Mouse (Mus musculus) granulocyte monocyte progenitor cell, adult 5-6 weeks (primary cell): ENCODE results near the gene Cbx2. TPM values are rescaled to one million over a fixed set of nuclear protein-coding genes. Genes with fewer than 3 reads are reported as not detected.
A peak's percentile ranks its signal among the peaks of the same experiment; 100 is the strongest.

ENCODE experiments used
- ATAC-seq: replicated peaks from 2 replicates; pipeline ENCODE4 v1.8.0; 2016; ENCODE audit warnings: mild to moderate bottlenecking, moderate TSS enrichment, inconsistent platforms; ENCODE audit not compliant: poor library complexity, severe bottlenecking
- total RNA-seq, 2 experiments: library from RNA; stranded (forward) in 1 of 2; stranded (reverse) in 1 of 2; fragments of 200-712, 200-1000 nt in 1 of 2; fragments of >200 nt in 1 of 2; fragmentation: Nextera tagmentation in 1 of 2; gene quantifications; 2 replicates each; pipeline ENCODE4 v1.2.3; 2014 to 2017

Gene Cbx2
- 0.88 and 5.0 TPM in 2 replicates for total RNA-seq (2014; fragmentation: Nextera tagmentation)
- total RNA-seq (2017): 2.1 and 2.6 TPM in 2 replicates

DNA sequence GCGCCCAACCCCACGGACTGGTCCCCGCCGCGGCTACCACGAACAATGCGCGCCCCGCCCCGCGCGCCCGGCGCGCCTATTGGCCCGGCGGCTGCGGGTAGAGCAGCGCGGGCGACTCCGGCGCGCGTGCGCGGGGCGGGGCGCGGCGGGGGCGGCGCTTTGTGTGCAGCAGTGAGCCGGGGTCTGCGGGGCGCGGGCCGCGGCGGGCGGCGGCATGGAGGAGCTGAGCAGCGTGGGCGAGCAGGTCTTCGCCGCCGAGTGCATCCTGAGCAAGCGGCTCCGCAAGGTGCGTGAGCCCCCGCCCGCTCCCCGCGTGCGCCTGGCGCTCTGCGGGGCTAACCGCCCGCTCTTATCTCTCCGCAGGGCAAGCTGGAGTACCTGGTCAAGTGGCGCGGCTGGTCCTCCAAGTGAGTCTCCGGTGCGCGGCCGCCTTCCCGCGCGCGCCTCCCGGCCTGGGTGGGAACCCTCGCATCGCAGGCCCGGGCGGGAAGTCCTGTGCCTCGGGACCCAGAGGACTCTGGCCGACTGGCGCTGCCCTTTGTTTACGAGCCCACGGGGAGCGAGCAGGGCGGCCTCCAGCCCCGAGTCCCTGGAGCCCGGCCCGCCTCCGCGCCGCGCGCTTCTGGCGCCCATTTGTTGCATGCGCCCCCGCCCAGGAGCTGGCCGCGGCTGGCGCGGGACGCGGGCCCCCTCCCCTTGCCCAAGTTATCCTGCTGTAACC, at the start of gene Cbx2:
Cbx2 (plus strand) TSS at position 68 of the 721 bp plus-strand sequence.
- ATAC-seq: peak; percentile 73

DNA sequence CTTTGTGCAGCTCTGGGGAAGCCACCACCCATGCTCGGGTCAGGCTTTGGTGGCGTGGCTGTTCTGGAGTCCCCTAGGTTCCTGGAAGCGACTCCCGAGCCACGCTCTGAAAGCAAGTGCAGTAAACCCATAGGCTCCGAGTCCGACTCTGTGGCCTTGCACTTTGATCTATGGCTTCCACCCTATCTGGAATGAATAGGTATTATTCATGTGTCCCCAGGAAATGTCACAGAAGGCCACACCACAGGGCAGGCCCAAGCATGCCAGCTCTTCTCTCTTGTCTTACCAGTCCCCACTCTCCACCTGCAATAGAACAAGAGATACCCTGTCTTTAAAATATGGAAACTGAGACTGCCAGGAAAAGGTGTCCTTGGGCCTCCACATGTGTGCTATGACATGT, 48.4 kb upstream of the Cbx2 start:
- no peak for ATAC-seq

DNA sequence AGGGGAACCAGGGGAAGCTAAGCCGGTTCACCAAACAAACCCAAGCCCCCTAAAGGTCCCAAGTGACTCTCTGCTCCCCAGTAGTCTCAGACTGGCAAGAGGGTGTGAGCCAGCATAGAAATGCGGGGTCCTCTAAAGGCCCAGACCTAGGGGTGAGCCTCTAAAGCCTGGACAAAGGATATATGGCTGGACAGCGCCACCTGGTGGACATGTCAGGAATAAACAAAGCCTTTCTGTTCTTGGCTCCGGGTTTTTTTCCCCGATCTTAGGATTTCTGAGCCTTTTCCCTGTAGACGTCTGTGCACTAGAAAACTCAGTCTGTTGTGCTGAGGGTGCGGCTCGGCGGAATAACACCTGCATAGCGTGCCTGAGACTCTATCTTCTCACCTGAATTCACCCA, 47.3 kb upstream of the Cbx2 start:
- peak; percentile 28; the same call in 1 of the 2 replicates for ATAC-seq

DNA sequence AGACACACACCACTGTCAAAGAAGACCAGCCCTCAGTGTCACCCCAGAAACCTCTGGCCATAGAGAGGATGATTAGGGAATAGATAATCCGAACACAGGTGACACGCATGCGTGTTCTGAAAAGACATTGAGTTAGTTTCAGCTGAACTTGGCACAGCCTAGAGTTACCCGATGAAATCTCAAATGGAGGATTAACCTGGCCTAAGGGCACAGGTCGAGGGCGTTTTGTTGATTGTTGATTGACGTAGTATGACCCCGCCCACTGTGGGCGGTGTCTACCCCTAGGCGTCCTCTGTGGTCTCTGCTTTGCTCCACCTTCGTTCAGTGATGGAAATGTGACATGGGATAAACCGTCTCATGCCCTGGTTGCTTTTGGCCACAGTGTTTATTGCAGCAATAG, 46.8 kb upstream of the Cbx2 start:
- ATAC-seq: 0 out of 2 replicates have a peak, but pooled peaks have one; percentile 33

DNA sequence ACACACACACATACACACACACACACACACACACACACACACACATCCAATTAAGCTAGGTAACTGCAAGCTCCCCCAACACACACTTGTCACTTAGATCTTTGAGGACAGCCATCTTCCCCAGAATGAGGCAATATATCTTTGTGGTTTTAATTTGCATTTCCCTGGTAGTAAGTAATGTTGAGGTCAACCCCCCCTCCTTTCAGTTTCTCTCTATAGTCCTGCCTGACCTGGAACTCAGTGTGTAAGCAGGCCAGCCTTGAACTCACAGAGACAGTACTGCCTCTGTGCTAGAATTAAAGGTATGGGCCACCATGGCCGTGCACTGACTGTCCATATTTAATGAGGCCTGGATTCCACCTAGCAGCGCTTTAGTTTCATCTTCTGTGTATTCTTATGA, 42.4 kb upstream of the Cbx2 start:
- peak; percentile 78 for ATAC-seq

DNA sequence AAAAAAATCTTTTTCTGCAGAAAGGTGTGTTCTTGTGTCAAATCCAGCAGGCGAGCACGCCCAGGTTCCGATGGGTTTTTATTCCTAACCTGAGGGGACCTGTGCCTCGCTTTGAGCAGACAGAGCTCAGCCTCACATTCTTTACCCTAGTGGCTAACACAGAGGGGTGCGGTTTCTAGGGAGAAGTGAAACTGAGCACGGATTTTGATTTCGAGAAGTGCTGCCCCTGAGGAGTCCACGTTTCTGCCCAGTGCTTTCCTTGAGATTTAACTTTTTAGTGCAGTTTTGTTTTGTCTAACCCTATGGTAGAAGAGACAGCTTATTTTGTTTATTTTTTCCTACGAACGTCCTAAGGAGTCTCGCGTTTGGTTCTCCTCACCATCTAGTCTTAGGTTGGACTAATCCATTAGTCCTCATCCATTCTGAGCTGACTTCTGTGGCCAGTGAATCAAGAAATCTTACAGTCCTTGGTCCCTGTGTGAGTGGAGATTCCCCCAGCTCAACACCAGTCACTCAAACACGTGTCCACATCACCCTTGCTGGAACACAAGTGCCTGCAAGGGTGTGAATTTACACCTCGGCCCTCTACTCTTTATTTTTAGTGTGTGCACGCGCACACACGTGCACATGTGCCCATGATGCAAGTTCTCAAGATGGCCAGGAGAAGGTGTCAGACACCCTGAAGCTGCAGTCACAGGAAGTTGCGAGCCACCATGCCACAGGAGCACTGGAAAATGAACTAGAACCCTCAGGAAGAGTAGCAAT, 41.6 kb upstream of the Cbx2 start:
- peak; percentile 81 for ATAC-seq

DNA sequence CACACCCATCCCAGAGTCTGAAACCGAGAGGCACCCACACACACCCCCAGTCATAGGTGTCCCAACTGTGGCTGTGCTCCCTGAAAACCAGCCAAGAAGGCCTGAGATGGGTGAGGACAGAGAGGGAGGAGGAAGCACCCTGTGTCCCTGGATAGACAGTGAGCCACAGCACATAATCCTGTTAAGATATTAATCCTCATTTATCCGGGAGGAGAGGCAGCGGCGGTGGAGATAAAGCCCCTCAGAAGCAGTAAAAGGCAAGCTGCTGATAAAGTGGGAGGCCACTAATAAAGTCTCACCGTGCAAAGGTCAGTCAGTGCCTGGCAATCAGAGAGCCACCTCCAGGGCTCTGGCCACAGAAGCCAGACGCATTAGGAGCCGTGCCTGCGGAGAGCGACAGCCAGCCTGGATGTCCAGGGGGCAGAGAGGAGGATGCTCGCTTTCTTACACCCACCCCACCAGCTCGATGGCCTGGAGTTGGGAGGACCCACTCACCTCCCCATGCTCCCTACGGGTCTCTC, 40.1 kb upstream of the Cbx2 start:
- ATAC-seq: no peak

DNA sequence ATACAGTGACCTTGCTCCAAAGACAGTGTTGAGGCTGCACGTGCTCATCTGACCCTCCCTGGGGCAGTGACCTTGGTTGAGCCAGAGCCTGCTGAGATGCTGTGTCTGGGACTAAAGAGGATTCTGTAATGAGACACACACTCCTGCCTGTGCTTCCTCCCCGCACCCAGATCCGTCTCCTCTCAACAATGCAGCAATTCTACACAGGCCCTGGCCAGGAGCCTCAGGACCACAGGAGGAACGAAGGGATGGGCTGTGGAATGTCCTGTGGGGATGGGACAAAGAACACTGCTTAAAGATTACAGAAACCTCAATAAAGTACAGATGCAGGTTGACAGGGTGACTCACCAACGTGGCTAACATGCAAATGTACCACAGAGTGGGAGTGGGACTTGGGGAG, 37.2 kb upstream of the Cbx2 start:
- no peak for ATAC-seq

DNA sequence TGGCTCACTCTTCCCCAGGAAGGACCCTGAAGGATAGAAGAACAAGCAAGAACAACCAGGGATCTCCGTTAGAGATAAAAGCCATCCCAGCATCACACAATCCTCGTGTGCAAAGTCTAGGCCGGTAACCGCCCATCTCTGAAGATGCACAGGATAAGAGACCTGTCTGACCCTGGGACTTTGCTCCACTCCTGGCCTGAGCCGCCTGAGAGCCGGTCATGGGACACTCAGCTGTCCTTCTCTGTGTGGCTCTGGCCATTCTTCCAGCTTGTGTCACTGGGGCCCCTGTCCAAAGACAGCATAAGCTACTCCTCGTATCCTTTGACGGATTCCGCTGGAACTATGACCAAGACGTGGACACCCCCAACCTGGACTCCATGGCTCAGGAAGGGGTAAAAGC, 34.8 kb upstream of the Cbx2 start, which contains the start of gene Enpp7:
Enpp7 (plus strand) TSS at position 190 of the 400 bp plus-strand sequence.
- no peak for ATAC-seq

DNA sequence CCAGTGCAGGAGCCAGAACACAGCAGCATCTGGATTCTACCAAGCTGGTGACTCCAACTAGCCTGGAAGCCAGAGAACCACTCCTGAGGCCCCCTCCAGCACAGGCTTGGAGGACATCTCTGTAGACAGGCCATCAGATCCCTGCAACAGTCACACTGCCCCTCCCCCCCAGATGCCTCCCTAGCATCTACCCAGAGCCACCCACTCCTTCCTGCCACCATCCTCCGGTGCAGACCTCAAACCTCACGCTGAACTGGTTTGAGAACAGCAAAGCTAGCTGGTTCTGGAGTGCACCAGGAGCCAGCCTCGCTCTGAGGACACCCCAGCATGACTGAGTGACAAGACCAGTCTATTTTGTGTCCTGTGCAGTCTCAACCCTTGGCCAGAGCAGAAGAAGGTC, 30.0 kb upstream of the Cbx2 start:
- ATAC-seq: no peak

DNA sequence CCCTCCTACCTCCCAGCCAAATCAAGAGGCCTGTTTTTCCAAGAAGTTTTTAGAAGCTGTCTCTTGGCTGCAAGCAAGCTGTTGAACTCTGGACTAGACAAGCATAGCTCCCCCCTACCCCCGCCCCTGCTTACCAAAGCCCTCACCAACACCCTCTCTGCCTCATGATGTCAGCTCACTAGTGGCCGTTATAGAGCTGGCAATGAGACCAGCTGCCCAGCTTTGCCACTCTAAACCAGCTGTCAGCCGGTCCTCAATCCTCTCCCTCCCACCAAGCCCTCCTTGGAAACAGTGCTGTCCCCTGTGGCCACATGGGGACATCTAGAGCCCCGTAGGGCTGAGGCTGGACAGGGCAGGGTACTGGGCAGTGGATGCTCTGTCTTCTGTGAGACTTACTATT, 27.3 kb upstream of the Cbx2 start:
- ATAC-seq: no peak

DNA sequence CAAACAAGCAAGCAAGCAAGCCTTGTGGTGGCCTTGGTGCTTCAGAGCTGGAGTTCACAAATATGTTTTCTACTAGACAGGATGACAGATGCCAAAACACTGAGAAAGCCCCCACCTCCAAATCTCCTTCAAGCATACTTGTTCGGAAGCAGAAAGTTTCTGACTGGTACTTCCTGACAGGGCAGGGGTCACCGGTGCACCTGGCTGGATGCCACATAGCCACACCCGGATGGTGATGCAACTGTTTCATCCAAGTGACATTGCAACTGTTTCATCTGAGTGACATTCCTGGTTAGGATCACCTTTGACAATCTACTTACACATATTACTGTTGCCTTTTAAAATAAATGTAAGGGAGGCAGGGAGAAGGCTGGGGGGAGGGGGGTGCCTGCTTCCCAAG, 25.6 kb upstream of the Cbx2 start:
- ATAC-seq: no peak

DNA sequence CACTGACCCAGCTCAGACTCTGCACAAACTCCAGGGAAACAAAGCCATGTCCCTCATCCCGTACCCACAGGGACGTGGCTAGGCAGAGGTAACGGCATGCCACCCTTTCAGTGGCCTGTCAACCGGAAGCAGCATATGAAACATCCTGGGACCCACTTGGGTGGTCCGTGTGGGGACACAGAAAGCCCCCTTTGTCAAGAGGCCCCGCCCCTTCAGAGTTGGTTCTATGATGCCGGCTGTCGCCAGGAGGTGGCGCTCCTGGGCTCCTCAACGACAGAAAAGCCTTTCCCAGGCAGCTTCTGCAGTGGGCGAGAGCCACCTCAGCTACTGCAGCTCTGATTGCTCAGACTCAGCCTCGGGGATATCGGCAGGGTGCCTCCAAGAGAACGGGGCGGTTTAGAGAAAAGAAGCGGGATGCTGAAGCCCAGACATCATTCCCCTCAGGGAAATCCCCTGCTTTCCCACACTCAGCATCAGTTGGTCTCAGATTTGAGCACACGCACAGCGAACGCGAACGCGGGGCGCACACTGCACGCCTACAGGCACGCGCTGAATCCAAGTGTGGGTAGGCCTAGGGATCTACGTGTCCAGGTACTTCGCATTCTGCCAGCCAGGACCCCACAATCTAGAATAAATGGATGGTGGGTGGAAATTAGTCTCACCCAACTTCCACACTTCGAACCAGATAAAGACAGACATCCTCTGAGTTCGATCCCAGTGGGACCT, 24.1 kb upstream of the Cbx2 start:
- peak; percentile 74 for ATAC-seq

DNA sequence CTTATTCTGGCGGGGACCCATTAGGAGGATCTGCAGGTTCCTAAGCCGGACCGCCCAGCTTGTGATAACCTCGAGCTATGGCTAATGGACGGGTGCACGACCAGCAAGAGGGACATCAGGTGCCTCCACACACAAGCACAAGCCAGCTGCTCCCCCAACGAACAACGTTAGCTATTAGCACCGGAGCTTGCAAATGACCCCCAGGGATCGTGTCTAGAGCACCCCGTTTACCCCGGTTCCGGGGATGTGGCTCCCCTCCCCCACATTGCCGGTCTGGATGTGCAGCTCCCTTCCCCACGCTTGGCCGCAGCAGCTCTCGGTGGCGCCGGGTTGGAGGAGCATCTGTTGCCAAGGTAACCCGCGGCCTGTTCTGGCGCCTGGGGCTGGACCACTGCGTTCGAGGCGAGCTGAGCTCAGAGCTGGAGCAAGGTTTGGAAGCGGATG, 23.4 kb upstream of the Cbx2 start:
- no peak for ATAC-seq

DNA sequence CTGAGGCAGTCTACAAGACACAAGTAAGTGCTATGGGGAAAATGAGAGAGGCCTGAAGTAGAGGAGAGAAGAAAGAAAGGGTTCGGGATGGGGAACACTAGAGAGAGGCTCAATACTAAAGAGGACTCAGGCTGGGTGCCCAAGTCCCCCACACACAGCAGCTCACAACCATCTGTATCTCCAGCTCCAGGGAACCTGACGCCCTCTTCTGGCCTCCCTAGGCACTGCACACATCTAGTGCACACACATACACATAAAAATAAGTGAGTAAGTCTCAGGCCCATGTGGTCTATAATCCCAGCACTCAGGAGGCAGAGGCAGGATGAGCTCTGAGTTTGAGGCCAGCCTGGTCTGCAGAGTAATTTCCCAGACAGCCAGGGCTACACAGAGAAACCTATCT, 21.9 kb upstream of the Cbx2 start:
- ATAC-seq: no peak

DNA sequence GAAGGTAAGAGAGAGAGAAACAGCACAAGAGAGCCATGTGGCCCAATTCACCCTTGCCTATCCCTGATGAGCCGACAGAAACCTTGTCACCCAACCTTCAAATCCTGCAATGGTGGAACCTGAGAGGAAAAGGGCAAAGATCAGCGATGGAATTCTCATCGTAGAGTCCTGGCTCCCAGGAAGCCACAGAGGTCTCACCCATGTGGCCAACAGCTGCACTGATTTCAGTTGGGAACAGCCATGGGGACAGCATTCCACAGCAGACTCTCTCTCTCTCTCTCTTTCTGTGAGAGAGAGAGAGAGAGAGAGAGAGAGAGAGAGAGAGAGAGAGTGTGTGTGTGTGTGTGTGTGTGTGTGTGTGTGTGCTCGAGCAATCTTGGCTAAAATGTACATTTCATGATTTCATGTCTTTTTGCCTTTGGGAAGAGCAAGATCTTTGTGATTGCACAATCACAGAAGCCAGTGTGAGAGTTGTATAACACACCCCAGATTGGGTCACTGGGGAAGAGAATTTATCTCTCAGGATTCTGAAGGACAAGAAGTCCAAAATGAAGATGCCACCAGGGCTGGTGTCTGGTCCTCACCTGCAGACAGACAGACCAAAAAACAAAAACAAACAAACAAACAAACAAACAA, 21.2 kb upstream of the Cbx2 start:
- ATAC-seq: no peak

DNA sequence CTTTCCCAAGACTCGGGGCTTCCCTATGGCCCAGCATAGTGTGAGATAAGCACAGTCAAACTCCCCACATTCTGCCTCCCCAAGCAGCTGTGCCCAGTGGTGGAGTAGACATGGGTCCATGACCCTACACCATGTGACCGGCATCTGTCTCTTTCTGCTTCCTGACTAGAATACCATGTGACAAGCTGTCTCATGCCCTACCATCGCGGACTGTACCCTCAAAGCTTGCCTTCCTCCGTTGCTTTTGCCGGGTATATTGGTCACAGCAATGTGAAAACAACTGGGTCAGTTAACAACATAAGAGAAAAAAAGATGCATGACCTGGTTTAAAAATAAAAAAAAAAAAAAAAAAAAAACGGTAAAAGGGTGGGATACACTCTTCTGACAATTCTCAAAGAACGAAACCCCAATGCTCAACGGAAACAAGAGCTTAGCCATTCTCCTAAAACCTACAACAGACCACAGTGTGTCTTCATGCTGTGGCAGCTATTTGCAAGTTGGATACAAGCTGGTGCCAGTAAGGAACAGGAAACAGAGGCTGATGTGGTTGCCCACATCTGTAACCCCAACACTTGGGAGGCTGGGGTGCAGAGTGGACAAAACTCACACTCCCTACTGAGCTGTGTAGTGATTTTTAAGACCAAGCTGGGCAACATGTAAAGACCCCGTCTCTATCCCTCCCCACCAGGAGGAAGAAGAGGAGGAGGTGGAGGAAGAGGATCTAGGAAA, 17.1 kb upstream of the Cbx2 start:
- peak; percentile 89 for ATAC-seq

DNA sequence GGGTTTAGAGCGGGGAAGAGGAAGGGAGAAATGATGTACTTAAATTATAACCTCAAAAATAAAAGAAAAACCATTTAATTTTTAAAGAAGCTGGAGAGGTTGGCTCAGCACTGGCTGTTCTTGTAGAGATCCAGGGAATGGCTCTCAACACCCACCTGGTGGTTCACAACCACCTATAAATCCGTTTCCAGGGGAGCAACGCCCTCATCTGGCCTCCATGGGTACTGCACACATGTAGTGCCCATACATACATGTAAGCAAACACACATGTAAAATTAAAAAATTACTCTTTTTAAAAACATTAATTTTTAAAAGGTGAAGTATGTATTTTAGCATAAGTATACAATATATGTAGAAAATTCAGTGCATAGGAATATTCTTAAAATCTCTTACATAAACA, 16.3 kb upstream of the Cbx2 start:
- no peak for ATAC-seq
